Mouse (Mus musculus) C2C12 (cell line): ENCODE results near the gene Bcl6.

Experiments used
- CTCF ChIP-seq: IDR thresholded peaks from one replicate; pipeline ENCODE4 v1.5.1; 2011; ENCODE audit not compliant: control insufficient read depth, insufficient read depth, insufficient read length
- MYOG ChIP-seq: IDR thresholded peaks from one replicate; pipeline ENCODE4 v1.6.1; 2011; ENCODE audit not compliant: control insufficient read depth, insufficient read length; ENCODE audit errors: extremely low read depth

DNA sequence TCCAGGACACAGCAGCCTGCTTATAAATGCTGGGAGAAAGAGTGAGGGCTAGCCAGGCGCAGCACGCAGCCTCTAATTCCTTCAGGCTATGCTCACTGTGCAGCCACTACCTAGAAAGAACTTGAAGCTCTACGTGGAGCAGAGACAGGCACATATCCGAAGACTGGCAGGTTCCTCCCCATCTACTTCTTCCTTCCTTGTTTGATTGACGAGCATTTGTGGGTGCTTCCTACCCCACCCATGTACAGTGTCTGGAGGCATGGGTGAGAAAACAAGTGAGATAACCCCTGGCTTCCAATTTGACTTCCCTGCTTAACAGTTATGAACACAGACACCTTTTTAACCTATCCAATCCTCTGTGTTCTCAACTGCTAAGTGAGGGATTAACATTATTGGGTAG lies 28.1 kb upstream of the Bcl6 start:
- TF ChIP-seq CTCF (no peak), MYOG (no peak)
